Mouse (Mus musculus) ES-E14 (cell line): ENCODE measurements around the gene St6galnac3.

ENCODE experiments used
- HCFC1 ChIP-seq: IDR thresholded peaks from 2 replicates; pipeline ENCODE4 v1.6.1; 2012; ENCODE audit warnings: low read length, inconsistent platforms, borderline replicate concordance; ENCODE audit not compliant: insufficient read depth
- MAFK ChIP-seq: IDR thresholded peaks from 2 replicates; pipeline ENCODE4 v1.6.1; 2014; ENCODE audit warnings: mild to moderate bottlenecking, low read depth, low read length, inconsistent platforms; ENCODE audit not compliant: insufficient read depth
- ZC3H11A ChIP-seq: IDR thresholded peaks from 2 replicates; pipeline ENCODE4 v1.6.1; 2012; ENCODE audit warnings: low read depth, mild to moderate bottlenecking, inconsistent platforms, low read length, borderline replicate concordance
- ZNF384 ChIP-seq: IDR thresholded peaks from 2 replicates; pipeline ENCODE4 v1.6.1; 2012; ENCODE audit warnings: low read depth, low read length, inconsistent platforms

DNA sequence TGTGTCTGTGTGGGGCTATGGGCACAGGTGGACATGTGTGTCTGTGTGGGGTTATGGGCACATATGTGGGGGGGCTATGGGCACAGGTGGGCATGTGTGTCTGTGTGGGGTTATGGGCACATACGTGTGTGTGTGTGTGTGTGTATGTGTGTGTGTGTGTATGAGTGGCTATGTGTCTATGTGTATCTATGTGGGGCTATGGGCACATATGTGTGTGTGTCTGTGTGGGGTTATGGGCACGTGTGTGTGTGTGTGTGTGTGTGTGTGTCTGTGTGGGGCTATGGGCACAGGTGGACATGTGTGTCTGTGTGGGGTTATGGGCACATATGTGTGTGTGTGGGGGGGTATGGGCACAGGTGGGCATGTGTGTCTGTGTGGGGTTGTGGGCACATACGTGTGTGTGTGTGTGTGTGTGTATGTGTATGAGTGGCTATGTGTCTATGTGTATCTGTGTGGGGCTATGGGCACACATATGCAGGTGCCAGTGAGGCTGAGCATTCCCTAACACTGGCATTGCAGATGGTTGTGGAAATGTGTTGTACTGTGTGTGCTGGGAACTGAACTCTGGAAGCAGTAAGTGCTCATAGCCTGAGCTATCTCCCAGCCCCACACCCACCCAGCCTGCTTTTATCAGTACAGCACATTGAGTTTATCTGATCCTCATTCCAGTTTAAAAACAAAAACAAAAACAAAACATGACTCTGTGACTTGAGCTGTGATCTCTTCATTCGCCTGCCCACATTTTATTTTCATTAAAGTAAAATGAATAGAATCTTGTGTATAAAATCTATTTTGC is 8.6 kb upstream of the St6galnac3 start:
- TF ChIP-seq MAFK (no peak), HCFC1 (no peak), ZC3H11A (no peak), ZNF384 (no peak)
